In the genomic region with DNA sequence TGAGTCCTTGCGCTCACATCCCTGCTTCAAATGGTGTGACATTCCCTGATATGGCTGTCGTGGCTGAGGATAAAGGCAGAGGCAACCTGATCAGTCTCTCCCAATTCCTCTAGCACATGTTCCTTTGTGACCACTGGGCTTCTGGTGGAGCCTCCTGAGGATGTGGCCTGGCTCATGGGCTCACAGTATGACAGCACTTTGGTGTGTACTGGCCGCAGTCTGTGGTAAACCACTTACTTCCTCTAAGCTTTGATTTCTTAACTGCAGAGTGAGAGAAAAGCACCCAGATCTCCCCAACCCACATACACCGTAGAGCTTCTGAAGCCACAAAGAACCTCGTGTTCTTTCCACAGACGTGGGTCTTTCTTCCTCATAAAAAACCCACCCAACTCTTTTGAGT, we compare ENCODE assay signal across 11 mouse cellular contexts. TPM values are rescaled to one million over a fixed set of nuclear protein-coding genes. Genes with fewer than 3 reads are reported as not detected.
DNase-seq lines count a peak whose midpoint lies in the region; ATAC-seq and TF ChIP-seq lines count a peak whose summit lies in the region.
"Had no signal": no experiment of that assay in that cellular context is flagged by ENCODE, and none has a peak within 500 bp of the region (broad histone marks: within the 10 kb centered on the region; RNA-seq: fewer than 3 reads in every experiment).

No protein-coding gene starts in this region.

- peaks cover 0 to 8% of the 10 kb centered on the region in 2 experiments for H3K36me3 ChIP-seq in CH12.LX (replicated peaks in 1 of 2; ENCODE audit: control insufficient read depth in 1 of 2, insufficient read depth in 1 of 2, low read length in 1 of 2)
- no peaks in the 10 kb centered on the region for H3K36me3 ChIP-seq in thymus, adult 2 months (ENCODE audit: control insufficient read depth, insufficient read depth, low read length)
- no peaks in the 10 kb centered on the region for H3K36me3 ChIP-seq in midbrain, embryonic 13.5 days
- H3K36me3 ChIP-seq in kidney, embryonic 14.5 days (ENCODE audit: control insufficient read depth, insufficient read depth, low read length) = no peaks in the 10 kb centered on the region
- H3K36me3 ChIP-seq: stomach, embryonic 15.5 days had no signal

- TF ChIP-seq EP300 in CH12.LX (IDR thresholded peaks at IDR 0.05; ENCODE audit: low read length) = peak; percentile 62; the same call in 1 of the 2 replicates

- H3K27ac ChIP-seq in CH12.LX (ENCODE audit: insufficient read depth, low read depth) = peak overlapping the region; percentile 93
- H3K27ac ChIP-seq in thymus, adult 2 months (ENCODE audit: control insufficient read depth, insufficient read depth, low read length) = no peak overlapping the region
- H3K27ac ChIP-seq in cerebellum, adult 2 months (ENCODE audit: insufficient read depth, low read length) = no peak overlapping the region
- no peak overlapping the region for H3K27ac ChIP-seq in midbrain, embryonic 13.5 days
- H3K27ac ChIP-seq in kidney, embryonic 14.5 days (ENCODE audit: low read depth, low read length) = no peak overlapping the region
- H3K27ac ChIP-seq: stomach, embryonic 15.5 days had no signal

- no peaks in the 10 kb centered on the region for H3K79me2 ChIP-seq in CH12.LX (replicated peaks; ENCODE audit: control insufficient read depth, extremely low read depth, insufficient read depth, poor library complexity, severe bottlenecking)

- H3K4me3 ChIP-seq in CH12.LX (replicated peaks in 1 of 3; ENCODE audit: low read depth in 2 of 3, low read length in 2 of 3, poor library complexity in 1 of 3) = no peak overlapping the region
- no peak overlapping the region for H3K4me3 ChIP-seq in thymus, adult 2 months (ENCODE audit: control insufficient read depth, insufficient read depth, low read length)
- no peak overlapping the region for H3K4me3 ChIP-seq in cerebellum, adult 2 months (replicated peaks; ENCODE audit: insufficient read depth, low read depth, low read length)
- H3K4me3 ChIP-seq in midbrain, embryonic 13.5 days (replicated peaks) = no peak overlapping the region
- no peak overlapping the region for H3K4me3 ChIP-seq in kidney, embryonic 14.5 days (ENCODE audit: low read length)
- H3K4me3 ChIP-seq: stomach, embryonic 15.5 days had no signal

- H3K9me3 ChIP-seq in CH12.LX (replicated peaks; ENCODE audit: low read length) = no peaks in the 10 kb centered on the region
- no peaks in the 10 kb centered on the region for H3K9me3 ChIP-seq in midbrain, embryonic 13.5 days
- no peaks in the 10 kb centered on the region for H3K9me3 ChIP-seq in kidney, embryonic 14.5 days (ENCODE audit: control insufficient read depth, low read length)
- H3K9me3 ChIP-seq: stomach, embryonic 15.5 days had no signal

- H3K9ac ChIP-seq in CH12.LX (ENCODE audit: insufficient read depth, low read depth) = 0 out of 2 replicates have a peak overlapping the region, but pooled peaks have one; percentile 28
- H3K9ac ChIP-seq in midbrain, embryonic 13.5 days (replicated peaks) = no peak overlapping the region
- no peak overlapping the region for H3K9ac ChIP-seq in kidney, embryonic 14.5 days (ENCODE audit: low read depth, low read length)
- H3K9ac ChIP-seq: forebrain, postnatal 0 days; stomach, embryonic 15.5 days had no signal

- peak overlapping the region; percentile 80; the same call in 1 of the 2 replicates for H3K4me2 ChIP-seq in CH12.LX (ENCODE audit: insufficient read depth, low read depth, poor library complexity, severe bottlenecking)
- no peak overlapping the region for H3K4me2 ChIP-seq in midbrain, embryonic 13.5 days (replicated peaks)
- H3K4me2 ChIP-seq in kidney, embryonic 14.5 days (replicated peaks; ENCODE audit: low read depth, low read length) = no peak overlapping the region
- H3K4me2 ChIP-seq: stomach, embryonic 15.5 days had no signal

- no peaks in the 10 kb centered on the region for H3K27me3 ChIP-seq in CH12.LX (replicated peaks)
- H3K27me3 ChIP-seq in thymus, adult 2 months (ENCODE audit: control insufficient read depth, insufficient read depth, low read length) = no peaks in the 10 kb centered on the region
- no peaks in the 10 kb centered on the region for H3K27me3 ChIP-seq in cerebellum, adult 2 months (ENCODE audit: control insufficient read depth, insufficient read depth, low read length)
- H3K27me3 ChIP-seq in midbrain, embryonic 13.5 days = no peaks in the 10 kb centered on the region
- H3K27me3 ChIP-seq in kidney, embryonic 14.5 days (ENCODE audit: control insufficient read depth, insufficient read depth, low read length) = no peaks in the 10 kb centered on the region
- H3K27me3 ChIP-seq: stomach, embryonic 15.5 days had no signal

- dilution Hi-C loops in CH12.LX (cut with MboI; ENCODE audit: extremely low pct_ligation_motif_present, extremely low pct_unique_long_range_greater_than_20kb, low sequenced_read_pairs) = no loop called here

- in situ Hi-C loops in CH12.LX (cut with MboI; ENCODE audit: low pct_ligation_motif_present, low pct_unique_long_range_greater_than_20kb, low sequenced_read_pairs) = no loop called here

- no peak; the same call in 1 of the 2 replicates for TF ChIP-seq RAD21 in CH12.LX (IDR thresholded peaks at IDR 0.05; ENCODE audit: low read depth, low read length)

- TF ChIP-seq CTCF in CH12.LX (conservative IDR thresholded peaks at IDR 0.05 in 1 of 2, IDR thresholded peaks at IDR 0.05 in 1 of 2; ENCODE audit: low read depth in 2 of 2, low read length in 2 of 2) = no peak
- no peak for TF ChIP-seq CTCF in thymus, adult 2 months (IDR thresholded peaks at IDR 0.05; ENCODE audit: borderline replicate concordance, control insufficient read depth, extremely low read depth, insufficient read depth, low read length, poor library complexity)
- TF ChIP-seq CTCF in cerebellum, adult 2 months (IDR thresholded peaks at IDR 0.05; ENCODE audit: borderline replicate concordance, insufficient read depth, low read depth, low read length) = no peak

- peaks cover 28 to 47% of the 10 kb centered on the region in 2 experiments for H3K4me1 ChIP-seq in CH12.LX (ENCODE audit: control insufficient read depth in 1 of 2, insufficient read depth in 2 of 2)
- H3K4me1 ChIP-seq in thymus, adult 2 months (replicated peaks; ENCODE audit: control insufficient read depth, insufficient read depth, low read length) = peaks cover 11% of the 10 kb centered on the region
- peaks cover 39% of the 10 kb centered on the region for H3K4me1 ChIP-seq in cerebellum, adult 2 months (ENCODE audit: control insufficient read depth, insufficient read depth, low read length)
- peaks cover 13% of the 10 kb centered on the region; the same call in 1 of the 2 replicates for H3K4me1 ChIP-seq in midbrain, embryonic 13.5 days (replicated peaks)
- H3K4me1 ChIP-seq in kidney, embryonic 14.5 days (ENCODE audit: control insufficient read depth, insufficient read depth, low read length) = no peaks in the 10 kb centered on the region
- H3K4me1 ChIP-seq: stomach, embryonic 15.5 days had no signal

- peak; percentile 31 for DNase-seq in layer of hippocampus, adult 11-12 months (ENCODE audit: low spot score)
- DNase-seq in layer of hippocampus, adult 8-10 months (ENCODE audit: low spot score in 2 of 2) = no peak
- DNase-seq in CH12.LX (ENCODE audit: extremely low read depth) = peak; percentile 82
- peak; percentile 18 for DNase-seq in thymus, adult 2 months
- DNase-seq in cerebellum, adult 2 months = no peak
- DNase-seq: adrenal gland, postnatal 25 days; forebrain, postnatal 0 days had no signal

- no peak for TF ChIP-seq POLR2A in CH12.LX (IDR thresholded peaks at IDR 0.05; ENCODE audit: low read depth, low read length)
- no peak for TF ChIP-seq POLR2A in thymus, adult 2 months (IDR thresholded peaks at IDR 0.05; ENCODE audit: control insufficient read depth, extremely low read depth, insufficient read depth, low read length, poor library complexity)
- TF ChIP-seq POLR2A in cerebellum, adult 2 months (IDR thresholded peaks at IDR 0.05; ENCODE audit: borderline replicate concordance, insufficient read depth, low read length) = no peak

- WGBS in thymus, adult 2 months = 15% methylated on average over 6 of the region's 6 CpGs
- 95% methylated on average over 6 of the region's 6 CpGs for WGBS in cerebellum, adult 2 months
- WGBS in midbrain, embryonic 13.5 days = 88% methylated on average over 6 of the region's 6 CpGs
- 89% methylated on average over 6 of the region's 6 CpGs for WGBS in kidney, embryonic 14.5 days

- ATAC-seq in megakaryocyte, adult 5-6 weeks (ENCODE audit: poor library complexity, severe bottlenecking) = peak; percentile 82
- no peak for ATAC-seq in midbrain, embryonic 13.5 days
- ATAC-seq in kidney, embryonic 14.5 days (ENCODE audit: low FRiP score, low TSS enrichment) = no peak
- ATAC-seq: forebrain, postnatal 0 days had no signal

TF ChIP-seq in CH12.LX, 34 proteins besides CTCF, POLR2A, EP300 and RAD21 (continues in another document):
- TF ChIP-seq ZNF384 (IDR thresholded peaks at IDR 0.05; ENCODE audit: low read depth, low read length) (no peak), HCFC1 (IDR thresholded peaks at IDR 0.05; ENCODE audit: low read depth, low read length) (no peak), POLR2AphosphoS2 (IDR thresholded peaks at IDR 0.05; ENCODE audit: low read depth, low read length) (no peak), IRF4 (IDR thresholded peaks at IDR 0.05; ENCODE audit: low read depth, low read length) (peak; percentile 50), MEF2A (IDR thresholded peaks at IDR 0.05; ENCODE audit: borderline replicate concordance, low read depth, low read length) (no peak), ELF1 (IDR thresholded peaks at IDR 0.05; ENCODE audit: low read depth, low read length) (no peak), ZC3H11A (IDR thresholded peaks at IDR 0.05; ENCODE audit: low read depth, low read length) (no peak), RCOR1 (conservative IDR thresholded peaks at IDR 0.05; ENCODE audit: low read depth, low read length) (no peak), CHD1 (IDR thresholded peaks at IDR 0.05; ENCODE audit: low read depth, low read length) (no peak), ZMIZ1 (IDR thresholded peaks at IDR 0.05; ENCODE audit: low read depth, low read length) (no peak), USF1 (IDR thresholded peaks at IDR 0.05; ENCODE audit: low read depth, low read length) (no peak), MYC (IDR thresholded peaks at IDR 0.05; ENCODE audit: low read depth, low read length) (peak; percentile 58; the same call in 1 of the 2 replicates), PAX5 (IDR thresholded peaks at IDR 0.05; ENCODE audit: low read length) (no peak)

RNA-seq across cellular contexts. Expression of a gene that starts 59.1 kb away (rescaled TPM):
- total RNA-seq in layer of hippocampus, adult 8-10 months (2022) = 100 to 1,000 TPM in 2 of 4 experiments, 10 to 100 TPM in 2; 88.9 to 130 (median 110) TPM
- 11.7 and 18.5 TPM in 2 replicates for total RNA-seq in CH12.LX (2012; rRNA removed)
- 7.1 and 8.9 TPM in 2 replicates for total RNA-seq in CH12.LX (2014; rRNA removed)
- polyA plus RNA-seq in CH12.LX (2012; ENCODE audit: insufficient read length, low read depth) = 23.6 and 29.5 TPM in 2 replicates
- total RNA-seq in megakaryocyte, adult 5-6 weeks (2015) = 0.91 and 2.7 TPM in 2 replicates
- 1.4 and 5.7 TPM in 2 replicates for total RNA-seq in megakaryocyte, adult 5-6 weeks (2017)
- polyA plus RNA-seq in thymus, adult 2 months (2012; rRNA removed) = 49.1 and 51.5 TPM in 2 replicates
- polyA plus RNA-seq in cerebellum, adult 2 months (2012; rRNA removed) = 50.0 and 59.7 TPM in 2 replicates
- 53.1 and 69.4 TPM in 2 replicates for polyA plus RNA-seq in midbrain, embryonic 13.5 days (2015; fragmentation: Nextera tagmentation; extraction: Ambion mirVana)
- polyA plus RNA-seq in kidney, embryonic 14.5 days (2014; fragmentation: Nextera tagmentation; extraction: Ambion mirVana) = 15.4 and 28.0 TPM in 2 replicates

Comparison
In these comparisons a context has a peak if more than half of its experiments do, and no peak if none do; other contexts are left out.
1. DNase-seq: peak in layer of hippocampus, adult 11-12 months (single experiment), CH12.LX (single experiment) and thymus, adult 2 months (single experiment); none in layer of hippocampus, adult 8-10 months (0 of 2) and cerebellum, adult 2 months (0 of 2).